Mouse (Mus musculus): Measurements from ENCODE around the gene Ube2ql1. TPM values are rescaled to one million over a fixed set of nuclear protein-coding genes. Genes with fewer than 3 reads are reported as not detected.

Gene Ube2ql1
- polyA plus RNA-seq, 1 experiment from 2014 or later = 0.16 TPM

DNA sequence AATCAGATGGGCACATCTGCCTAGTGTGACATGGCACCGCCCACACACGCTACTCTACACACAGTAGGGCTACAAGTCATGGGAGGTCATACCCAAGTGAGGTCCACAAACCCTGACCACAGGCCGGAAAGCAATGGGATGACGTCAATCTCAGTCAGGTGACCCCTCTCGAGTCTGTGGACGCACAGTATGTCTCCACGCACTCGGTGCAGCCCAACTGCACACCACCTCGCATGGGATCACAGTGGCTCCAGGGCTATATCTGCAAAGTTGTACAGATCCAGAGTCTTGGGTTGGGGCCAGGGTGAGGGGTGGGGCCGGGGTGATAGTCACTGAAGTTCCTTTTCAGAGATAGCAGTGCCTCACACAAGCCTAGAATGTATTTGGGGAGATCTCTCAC, 67.1 kb downstream of the Ube2ql1 start:
- WGBS (ENCODE audit: insufficient replicate concordance) = 66% methylated on average over 10 of the region's 10 CpGs
- no peaks in the 10 kb centered on the region for H3K9me3 ChIP-seq (replicated peaks)
- H3K27ac ChIP-seq (replicated peaks) = no peak overlapping the region
- no peak overlapping the region for H3K9ac ChIP-seq
- no peaks in the 10 kb centered on the region for H3K27me3 ChIP-seq
- no peaks in the 10 kb centered on the region for H3K4me1 ChIP-seq (replicated peaks)
- H3K4me3 ChIP-seq (replicated peaks) = no peak overlapping the region
- H3K4me2 ChIP-seq = no peak overlapping the region
- no peak for ATAC-seq (ENCODE audit: insufficient read depth)
- H3K36me3 ChIP-seq (replicated peaks) = no peaks in the 10 kb centered on the region

DNA sequence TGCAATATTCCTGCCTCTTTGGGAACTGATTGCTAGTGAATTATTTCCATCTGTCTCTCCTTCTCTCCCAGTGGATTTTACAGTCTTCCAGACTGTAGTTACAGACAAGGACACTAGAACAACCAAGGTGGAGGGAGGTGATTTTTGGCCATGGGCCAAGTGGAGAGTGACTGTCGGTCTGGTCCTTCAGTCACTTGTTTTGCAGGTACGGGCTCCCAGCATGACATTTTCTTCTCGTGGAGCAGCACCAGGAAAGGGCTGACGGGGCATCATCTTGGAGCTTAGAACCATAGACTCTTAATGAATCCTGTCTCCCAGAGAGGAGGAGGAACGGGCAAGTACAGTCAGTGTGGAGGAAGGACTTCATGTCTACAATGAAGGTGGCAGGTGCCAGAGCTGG, 67.6 kb downstream of the Ube2ql1 start:
- no peak for ATAC-seq (ENCODE audit: insufficient read depth)
- H3K9me3 ChIP-seq (replicated peaks) = no peaks in the 10 kb centered on the region
- no peak overlapping the region for H3K27ac ChIP-seq (replicated peaks)
- WGBS (ENCODE audit: insufficient replicate concordance) = 67% methylated on average over 5 of the region's 5 CpGs
- H3K4me2 ChIP-seq = no peak overlapping the region
- H3K4me1 ChIP-seq (replicated peaks) = no peaks in the 10 kb centered on the region
- no peaks in the 10 kb centered on the region for H3K27me3 ChIP-seq
- no peak overlapping the region for H3K4me3 ChIP-seq (replicated peaks)
- no peaks in the 10 kb centered on the region for H3K36me3 ChIP-seq (replicated peaks)
- no peak overlapping the region for H3K9ac ChIP-seq

DNA sequence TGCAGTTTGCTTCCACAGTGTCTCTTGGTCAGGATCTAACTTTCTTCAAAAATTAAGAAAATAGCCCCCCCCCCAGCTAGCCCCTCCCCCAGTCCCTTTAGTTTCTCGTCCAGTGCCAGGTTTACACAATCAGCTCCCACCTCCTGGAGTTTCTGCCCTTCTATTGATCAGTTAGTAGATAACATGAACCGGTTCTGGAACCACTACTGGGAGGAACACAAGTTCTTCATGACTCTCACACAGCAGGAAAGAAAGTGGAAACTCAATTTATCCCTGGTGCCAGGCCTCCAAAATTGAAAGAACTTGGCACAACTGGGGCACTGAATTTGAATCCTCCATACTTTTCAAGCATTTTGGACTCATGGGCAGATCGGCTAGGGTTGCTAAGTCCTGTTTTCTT, 85.2 kb downstream of the Ube2ql1 start:
- H3K9ac ChIP-seq = no peak overlapping the region
- no peak overlapping the region for H3K4me3 ChIP-seq (replicated peaks)
- WGBS (ENCODE audit: insufficient replicate concordance) = 33% methylated on average over 3 of the region's 3 CpGs
- H3K4me2 ChIP-seq = no peak overlapping the region
- H3K36me3 ChIP-seq (replicated peaks) = no peaks in the 10 kb centered on the region
- no peak overlapping the region for H3K27ac ChIP-seq (replicated peaks)
- no peak for ATAC-seq (ENCODE audit: insufficient read depth)
- no peaks in the 10 kb centered on the region for H3K27me3 ChIP-seq
- H3K9me3 ChIP-seq (replicated peaks) = no peaks in the 10 kb centered on the region
- H3K4me1 ChIP-seq (replicated peaks) = no peaks in the 10 kb centered on the region

Other genes with a start within 250 kb of the Ube2ql1 start
- gene Nsun2, start 206.1 kb downstream of the Ube2ql1 start, polyA plus RNA-seq (2015; fragmentation: Nextera tagmentation; extraction: Ambion mirVana) = 82.4 and 84.3 TPM in 2 replicates
- 2.0 and 2.8 TPM in 2 replicates for gene Tent4a, start 205.3 kb downstream of the Ube2ql1 start, polyA plus RNA-seq (2015; fragmentation: Nextera tagmentation; extraction: Ambion mirVana)
- gene Srd5a1, start 128.4 kb downstream of the Ube2ql1 start, polyA plus RNA-seq (2015; fragmentation: Nextera tagmentation; extraction: Ambion mirVana) = 3.0 and 3.8 TPM in 2 replicates
- 39.0 and 41.7 TPM in 2 replicates for gene Med10, start 62.5 kb upstream of the Ube2ql1 start, polyA plus RNA-seq (2015; fragmentation: Nextera tagmentation; extraction: Ambion mirVana)

Measured in liver, embryonic 15.5 days (tissue).